Mouse (Mus musculus): ENCODE data around the gene Kcp.

The Kcp gene

DNA sequence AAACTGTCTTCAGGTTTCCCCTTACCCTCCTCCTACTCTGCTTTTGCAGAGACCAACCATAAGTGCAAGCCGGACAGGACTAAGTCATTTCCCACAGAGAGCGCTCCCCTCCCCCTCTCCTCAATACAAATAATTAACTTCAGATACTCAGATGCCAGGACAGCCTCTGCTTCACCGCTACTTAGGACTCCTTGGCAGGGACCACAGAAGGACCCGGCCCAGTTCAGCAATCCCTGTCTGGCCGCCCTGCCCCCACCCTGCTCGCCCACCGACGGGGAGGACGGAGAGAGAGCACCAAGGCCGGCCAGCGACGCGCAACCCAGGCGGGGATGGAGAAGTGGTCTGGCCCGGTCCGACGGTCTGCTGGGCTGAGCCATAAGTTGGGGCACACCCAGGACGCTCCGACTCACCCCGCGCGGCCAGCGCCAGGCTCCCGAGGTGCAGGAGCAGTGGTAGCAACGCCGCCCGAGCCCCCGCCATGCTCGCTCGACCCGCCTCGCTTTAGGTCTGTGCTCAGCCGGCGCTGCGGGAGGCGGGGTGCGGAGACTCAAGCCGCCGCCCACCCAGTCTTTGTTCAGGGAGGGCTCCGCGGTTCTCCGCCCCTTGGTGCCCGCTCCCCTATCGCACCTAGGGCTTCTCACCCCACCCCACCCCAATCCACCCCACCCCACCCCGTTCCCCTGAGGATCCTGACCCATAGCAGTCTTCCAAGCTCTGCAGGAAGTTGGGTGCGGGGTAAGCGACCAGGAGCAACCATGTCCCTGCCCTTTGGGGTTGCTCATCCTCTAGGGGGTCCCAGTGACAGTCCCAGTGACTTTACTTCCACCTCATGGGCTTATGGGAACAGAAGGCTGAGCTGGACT is at the start of gene Kcp:
TSS of gene Kcp (minus strand) at position 506 of the 863 bp plus-strand sequence.
- DNase-seq (ENCODE audit: low spot score), result no peak

GRCm38 (mm10) chr6:29557112-29557511 is 49.4 kb upstream of the Kcp start:
- no peak for DNase-seq (ENCODE audit: low spot score)

DNA sequence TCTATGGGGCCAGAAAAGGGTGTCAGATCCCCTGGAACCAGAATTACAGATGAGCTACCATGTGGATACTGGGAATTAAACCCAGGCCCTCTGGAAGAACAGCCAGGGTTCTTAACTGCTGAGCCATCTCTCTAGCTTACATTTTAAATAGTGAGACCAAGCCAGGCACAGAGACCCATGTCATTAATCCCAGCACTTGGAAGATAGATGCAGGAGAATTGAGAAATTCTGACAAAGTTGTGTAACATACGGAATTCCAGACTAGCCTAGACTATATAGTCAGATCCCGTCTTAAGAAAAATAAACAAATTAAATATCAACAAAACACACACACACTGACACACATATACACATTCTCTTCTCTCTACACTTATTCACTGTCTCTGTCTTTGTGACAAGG is 44.8 kb upstream of the Kcp start:
- DNase-seq (ENCODE audit: low spot score), result no peak

DNA sequence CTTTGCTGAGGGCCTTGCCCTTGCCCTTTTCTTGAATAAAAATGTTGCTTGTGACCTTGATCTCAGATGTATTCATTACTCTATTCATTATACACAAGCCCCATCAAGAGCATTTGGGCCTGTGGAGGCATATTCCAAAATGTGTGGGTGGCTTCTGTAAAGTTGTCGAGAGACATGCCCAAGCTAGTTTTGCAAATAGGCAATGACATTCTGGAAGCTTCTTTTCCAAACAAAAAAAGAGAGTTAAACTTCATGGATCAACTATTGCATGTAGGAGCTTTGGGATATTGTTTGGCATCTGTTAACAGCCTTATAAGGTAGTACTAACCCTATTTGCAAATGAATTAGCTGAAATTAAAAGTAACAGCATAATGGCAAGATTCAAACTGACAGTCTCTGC is 40.3 kb upstream of the Kcp start:
- no peak for DNase-seq (ENCODE audit: low spot score)

DNA sequence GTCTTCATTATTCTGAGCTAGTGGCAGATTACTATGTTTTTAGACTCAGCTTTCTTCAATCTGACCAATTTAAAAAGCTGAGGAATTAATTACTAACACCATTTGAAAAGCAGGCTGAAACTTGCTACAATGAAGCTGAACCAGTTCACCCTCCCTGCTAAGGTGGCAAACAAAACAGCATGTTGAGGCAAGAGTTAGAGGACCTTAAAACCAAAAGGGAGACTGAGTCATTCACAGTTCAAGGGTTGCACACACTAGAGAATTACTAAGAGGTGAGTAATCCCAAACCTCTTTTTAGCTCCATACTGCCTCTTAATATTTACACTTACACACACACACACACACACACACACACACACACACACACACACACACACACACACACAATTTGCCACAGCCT is 39.8 kb upstream of the Kcp start:
- no peak for DNase-seq (ENCODE audit: low spot score)

DNA sequence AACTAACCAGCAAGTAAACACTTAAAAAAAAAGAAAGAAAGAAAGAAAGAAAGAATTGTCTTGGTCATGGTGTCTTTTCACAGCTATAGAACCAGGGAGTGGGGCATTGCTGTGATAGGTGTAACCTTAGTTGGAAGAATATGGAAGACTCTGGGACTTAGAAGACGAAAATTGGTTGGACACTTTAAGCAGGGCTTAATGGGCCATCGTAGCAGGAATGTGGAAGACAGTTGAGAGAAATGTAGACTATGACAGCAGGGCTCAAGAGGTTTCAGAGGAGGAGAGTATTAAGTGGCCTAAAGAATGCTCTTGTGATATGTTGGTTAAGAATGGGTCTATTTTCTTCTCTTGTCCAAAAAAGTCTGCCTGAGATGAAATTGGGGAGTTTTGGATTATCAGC is 37.9 kb upstream of the Kcp start:
- no peak for DNase-seq (ENCODE audit: low spot score)

- DNase-seq (ENCODE audit: low spot score), result no peak
These were observed 33.2 kb upstream of the Kcp start for GRCm38 (mm10) chr6:29540956-29541355.

- DNase-seq (ENCODE audit: low spot score), result no peak
These were observed 32.5 kb upstream of the Kcp start for GRCm38 (mm10) chr6:29540223-29540622.

DNA sequence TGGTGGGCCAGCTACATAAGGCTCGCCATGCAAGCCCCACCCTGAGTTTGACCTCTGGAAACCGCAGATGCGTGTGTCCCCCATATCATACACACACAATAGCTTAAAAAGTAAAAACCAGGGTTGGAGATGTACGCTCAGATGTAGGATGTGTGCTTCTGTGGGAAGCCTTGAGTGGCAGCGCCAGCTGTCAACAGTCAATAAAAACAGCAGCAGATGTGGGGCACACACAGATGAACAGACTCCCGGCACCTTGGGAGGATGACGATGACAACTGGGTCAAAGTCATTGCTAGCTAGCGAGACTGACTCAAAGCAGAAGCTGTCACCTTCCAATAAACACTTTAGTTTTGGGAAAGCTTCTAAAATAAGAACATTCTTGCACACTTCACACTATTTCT is 31.8 kb upstream of the Kcp start:
- DNase-seq (ENCODE audit: low spot score), result no peak

- DNase-seq (ENCODE audit: low spot score), result no peak
These were observed 29.5 kb upstream of the Kcp start for GRCm38 (mm10) chr6:29537221-29537620.

GRCm38 (mm10) chr6:29536651-29537193 is 29.0 kb upstream of the Kcp start:
- DNase-seq (ENCODE audit: low spot score), result no peak

DNA sequence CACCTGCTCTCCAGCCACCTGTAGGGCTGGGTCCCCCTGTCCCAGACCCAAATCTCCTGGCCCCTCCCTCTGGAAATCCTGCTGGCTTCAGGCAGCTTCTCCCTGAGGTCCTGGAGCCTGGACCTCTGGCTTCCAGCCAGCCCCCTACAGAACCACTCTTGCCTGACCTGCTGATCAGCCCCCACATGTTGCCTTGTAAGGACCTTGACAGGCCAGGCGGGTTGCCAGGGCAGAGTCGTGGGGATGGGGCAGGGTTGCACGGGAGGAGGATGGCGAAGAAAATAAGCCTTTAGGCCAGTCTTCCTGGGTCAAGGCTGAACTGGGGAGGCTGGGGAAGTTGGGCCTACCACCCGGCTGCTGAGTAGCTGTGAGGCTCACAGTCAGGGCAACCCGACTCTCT is 27.6 kb upstream of the Kcp start:
- no peak for DNase-seq (ENCODE audit: low spot score)

- DNase-seq (ENCODE audit: low spot score), result no peak
These were observed 22.3 kb upstream of the Kcp start for GRCm38 (mm10) chr6:29530050-29530449.

DNA sequence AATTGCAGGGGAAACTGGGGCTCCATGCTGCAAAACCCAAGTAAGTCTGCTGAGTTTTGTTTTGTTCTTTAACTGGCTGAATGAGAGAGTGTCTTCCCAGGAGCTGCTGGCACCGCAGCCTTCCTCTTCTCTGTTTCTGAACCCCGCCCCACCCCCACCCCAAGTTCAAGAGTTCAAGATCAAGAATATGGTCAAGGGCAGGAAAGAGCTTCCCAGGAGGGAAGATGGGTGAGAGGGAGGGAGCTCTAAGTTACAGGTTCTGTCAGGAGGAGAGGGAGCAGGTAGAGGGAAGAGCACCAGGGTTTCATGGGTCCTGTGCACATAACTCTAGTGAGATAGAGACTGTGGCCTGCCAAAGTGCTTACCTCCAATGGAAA is 21.7 kb upstream of the Kcp start:
- no peak for DNase-seq (ENCODE audit: low spot score)

- peak; percentile 50 for DNase-seq (ENCODE audit: low spot score)
These were observed 21.1 kb upstream of the Kcp start for GRCm38 (mm10) chr6:29528561-29529443.

DNA sequence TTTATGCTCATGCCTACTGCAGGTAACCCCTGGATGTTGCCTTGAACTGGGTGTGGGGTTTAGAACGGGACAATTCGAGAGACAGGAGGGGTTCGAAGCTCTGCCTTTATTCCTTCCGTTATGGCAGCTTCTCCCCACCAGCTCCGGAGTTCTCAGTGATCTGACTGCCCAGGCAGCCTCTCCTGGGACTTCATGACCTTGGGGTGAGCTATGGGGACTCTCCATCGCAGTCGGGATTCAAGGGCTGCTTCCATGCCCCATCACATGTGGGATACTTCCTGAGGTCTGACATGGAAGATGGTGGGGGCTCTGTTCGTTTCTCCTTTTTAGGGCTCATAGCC is 20.4 kb upstream of the Kcp start:
- DNase-seq (ENCODE audit: low spot score), result no peak

DNA sequence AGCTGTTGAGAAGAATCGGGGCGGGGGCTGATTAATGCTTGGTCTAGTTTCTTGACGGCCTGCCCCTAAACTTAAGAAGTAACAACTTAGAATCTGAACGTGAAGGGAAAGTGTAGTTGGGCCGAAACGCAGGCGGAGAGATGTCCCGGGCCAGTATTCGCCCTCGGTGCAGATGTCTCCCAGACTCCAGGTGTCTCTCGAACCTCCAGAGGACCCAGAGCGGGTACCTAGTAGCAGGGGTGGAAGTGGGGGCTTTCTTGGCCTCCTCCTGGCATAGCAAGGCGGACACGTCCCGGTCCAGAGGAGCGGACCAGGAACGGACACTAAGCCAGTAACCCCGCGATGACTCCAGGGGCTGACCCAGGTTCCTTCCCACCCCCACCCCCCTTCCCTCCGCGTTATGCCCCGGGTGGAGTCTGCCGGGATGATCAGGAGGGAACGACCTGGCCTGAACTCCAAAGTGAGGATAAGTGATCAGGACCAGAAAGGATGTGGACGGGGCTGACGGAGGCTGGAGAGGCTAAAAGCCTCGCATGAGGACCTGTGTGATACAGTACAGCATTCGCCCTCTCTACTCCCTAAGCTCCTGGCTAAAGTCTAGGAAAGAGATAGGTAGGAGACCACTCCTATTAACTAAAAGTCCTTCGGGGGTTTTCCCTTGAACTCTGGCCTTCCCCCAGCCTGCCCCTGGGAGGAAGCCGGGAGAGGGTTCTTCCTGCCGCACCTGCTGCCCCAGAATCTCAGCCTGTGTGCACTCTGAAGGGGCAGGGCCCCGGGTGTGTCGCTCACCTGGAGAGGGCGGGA is 19.8 kb upstream of the Kcp start:
- DNase-seq (ENCODE audit: low spot score), result no peak

GRCm38 (mm10) chr6:29526281-29527251 is 18.8 kb upstream of the Kcp start, which contains the start of gene Irf5:
Gene Irf5 (plus strand): TSS chr6:29526625.
- DNase-seq (ENCODE audit: low spot score), result no peak

DNA sequence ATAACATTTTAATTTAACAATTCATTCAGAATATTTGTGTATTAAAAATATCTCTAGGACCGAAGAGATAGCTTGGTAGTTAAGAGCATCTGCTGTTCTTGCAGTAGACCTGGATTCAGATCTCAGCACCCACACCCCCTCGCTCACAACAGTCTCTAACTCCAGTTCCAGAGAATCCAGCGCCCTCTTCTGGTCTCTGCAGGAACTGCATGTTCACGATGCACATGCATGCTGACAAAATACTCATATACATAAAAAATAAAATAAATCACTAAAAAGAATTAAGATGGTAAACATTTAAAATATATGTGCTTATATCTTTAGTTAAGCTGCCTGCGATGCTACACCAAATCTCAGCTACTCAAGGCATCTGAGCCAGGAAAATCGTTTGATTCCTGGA is 17.5 kb upstream of the Kcp start:
- no peak for DNase-seq (ENCODE audit: low spot score)

DNA sequence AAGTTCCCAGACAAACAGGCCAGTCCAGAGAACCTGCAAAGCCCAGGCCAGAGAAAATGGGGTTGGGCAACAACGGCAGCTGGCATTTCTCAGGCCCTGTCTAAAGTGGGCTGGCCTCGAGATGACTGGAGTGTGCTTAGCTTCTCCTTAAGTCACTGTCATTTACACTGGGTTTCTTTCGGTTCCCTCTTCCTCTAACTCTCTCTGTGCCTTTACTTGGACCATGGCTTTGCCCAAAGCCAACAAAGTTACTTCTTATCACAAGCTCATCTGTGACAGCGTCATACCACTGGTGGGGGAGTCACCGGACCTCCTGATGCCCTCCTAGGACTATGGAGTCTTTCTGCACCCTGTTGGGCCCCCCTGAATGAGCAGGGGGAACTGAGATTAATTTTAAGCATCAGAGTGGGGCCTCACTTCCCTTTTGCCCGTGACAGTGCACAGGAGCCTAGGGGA is 16.3 kb upstream of the Kcp start:
- no peak for DNase-seq (ENCODE audit: low spot score)

Data from lung, postnatal 25 days (tissue).